Mouse (Mus musculus) E14TG2a.4 (cell line): ENCODE results near the gene Il27.
A peak's percentile ranks its signal among the peaks of the same experiment; 100 is the strongest.
"Not testable (repeated sequence)": the region's sequence is repeated elsewhere in the genome, so short reads cannot be mapped to it uniquely, and the experiment has no call there.

Experiments
- CTCF ChIP-seq: conservative IDR thresholded peaks from 2 replicates; pipeline ENCODE4 v1.5.1; 2014; ENCODE audit warnings: low read length
- NANOG ChIP-seq: IDR thresholded peaks from 2 replicates; pipeline ENCODE4 v1.6.1; 2014; ENCODE audit warnings: borderline replicate concordance, low read length, mixed read lengths
- POU5F1 ChIP-seq: IDR thresholded peaks from 2 replicates; pipeline ENCODE4 v1.6.1; 2014; ENCODE audit warnings: low read length, borderline replicate concordance

DNA sequence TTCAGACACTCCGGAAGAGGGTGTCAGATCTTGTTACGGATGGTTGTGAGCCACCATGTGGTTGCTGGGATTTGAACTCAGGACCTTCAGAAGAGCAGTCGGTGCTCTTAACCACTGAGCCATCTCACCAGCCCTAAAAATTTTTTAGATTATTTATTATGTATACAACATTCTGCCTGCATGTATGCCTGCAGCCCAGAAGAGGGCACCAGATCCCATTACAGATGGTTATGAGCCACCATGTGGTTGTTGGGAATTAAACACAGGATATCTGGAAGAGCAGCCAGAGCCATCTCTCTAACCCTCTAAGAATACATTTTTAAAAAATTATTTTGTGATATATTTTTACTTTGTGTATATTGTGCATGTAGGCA lies 48.5 kb upstream of the Il27 start:
- TF ChIP-seq CTCF, result peak; percentile 48
- not testable (repeated sequence) for TF ChIP-seq NANOG, POU5F1
